Mouse (Mus musculus) spleen, postnatal 0 days (tissue): ENCODE results near the gene Cacna1g. TPM values are rescaled to one million over a fixed set of nuclear protein-coding genes. Genes with fewer than 3 reads are reported as not detected.

Experiments used
- polyA plus RNA-seq: library from polyadenylated mRNA; unstranded; fragments of >200 nt; fragmentation: Nextera tagmentation; extraction: Ambion mirVana; gene quantifications from 2 replicates; pipeline ENCODE4 v1.2.1, GENCODE M21; 2015

The Cacna1g gene
- polyA plus RNA-seq = 3.9 and 4.2 TPM in 2 replicates

DNA sequence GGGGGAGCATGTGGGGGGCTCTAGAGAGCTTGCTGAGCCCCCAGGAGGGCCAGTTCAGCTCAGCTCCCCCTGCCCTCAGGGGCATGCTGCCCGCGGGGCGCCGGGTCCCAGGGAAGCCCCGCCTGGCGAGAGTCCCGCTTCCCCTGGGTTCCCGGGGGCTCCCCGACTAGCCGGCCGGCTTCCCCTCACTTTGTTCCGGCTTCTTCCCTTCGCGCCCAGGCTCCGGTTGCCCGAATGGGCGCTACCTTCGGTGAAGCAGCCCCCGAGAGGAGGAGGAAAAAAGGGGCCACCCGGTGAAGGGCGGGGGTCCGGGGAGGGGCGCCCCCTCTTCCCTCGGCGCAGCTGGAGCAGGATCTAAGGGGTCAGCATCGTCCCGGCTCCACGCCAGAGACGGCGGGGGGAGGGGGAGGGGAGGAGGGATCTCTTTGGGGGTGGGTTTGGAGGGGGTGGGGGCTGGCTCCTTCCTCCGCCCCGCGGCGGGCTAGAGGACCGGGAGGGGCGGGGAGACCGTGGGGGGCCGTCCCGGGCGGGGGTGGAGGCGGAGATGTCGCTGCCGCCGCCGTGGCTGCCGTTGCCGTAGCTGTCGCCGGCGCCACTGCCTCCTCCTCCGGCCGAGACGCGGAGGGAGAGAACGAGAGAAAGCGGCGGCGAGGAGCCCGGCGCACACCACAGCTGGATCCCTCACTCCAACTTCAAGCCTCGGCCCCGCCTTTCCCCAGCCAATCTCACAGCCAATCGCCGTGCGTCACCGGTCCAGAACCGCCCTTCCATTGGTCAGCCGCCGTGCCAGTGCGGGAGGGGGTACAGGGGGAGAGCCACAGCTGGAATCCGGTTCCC is at the start of gene Cacna1g:
TSS of gene Cacna1g (minus strand) at position 492 of the 837 bp plus-strand sequence.

GRCm38 (mm10) chr11:94521219-94521843 is 47.3 kb upstream of the Cacna1g start, which contains the start of gene Mycbpap:
Gene Mycbpap (minus strand): TSS chr11:94521742.

DNA sequence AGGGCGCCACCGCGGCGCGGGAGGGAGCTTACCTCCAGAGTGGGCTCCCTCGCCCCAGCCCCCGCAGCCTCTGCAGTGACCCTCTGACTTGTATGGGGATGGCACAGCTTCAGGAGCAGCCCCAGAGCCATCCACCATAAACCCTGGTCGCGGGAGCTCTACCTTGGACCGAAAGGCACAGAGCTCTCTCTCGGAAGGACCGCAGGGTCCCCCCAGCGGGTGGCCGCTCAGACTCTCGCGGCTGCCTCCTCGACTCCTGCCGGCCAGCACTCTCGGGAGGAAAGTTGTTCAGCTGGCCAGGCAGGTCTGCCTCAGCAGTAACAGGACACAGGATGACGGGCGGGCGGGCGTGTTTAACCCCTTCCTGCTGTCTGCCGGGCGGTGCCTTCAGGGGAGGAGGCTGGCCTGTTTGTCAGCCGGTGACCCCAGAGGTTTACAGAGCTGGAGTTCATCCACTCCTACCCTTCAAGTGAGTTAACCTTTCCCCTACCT is 25.7 kb upstream of the Cacna1g start, which contains the start of gene Epn3:
TSS of gene Epn3 (minus strand) at position 314 of the 492 bp plus-strand sequence.

GRCm38 (mm10) chr11:94486001-94486400 is 12.0 kb upstream of the Cacna1g start, which contains the start of gene Spata20:
Gene Spata20 (minus strand): TSS chr11:94486179.

GRCm38 (mm10) chr11:94392672-94393109 is 81.3 kb downstream of the Cacna1g start, which contains the start of gene Abcc3:
Gene Abcc3 (minus strand): TSS chr11:94392997.

Other genes with a start within 250 kb of the Cacna1g start
- gene Wfikkn2, start 228.2 kb downstream of the Cacna1g start, polyA plus RNA-seq = 0.67 and 0.92 TPM in 2 replicates
- gene Gm21885, start 192.3 kb downstream of the Cacna1g start, polyA plus RNA-seq = not detected in 2 replicates
- gene Luc7l3, start 152.2 kb downstream of the Cacna1g start, polyA plus RNA-seq = 99.5 and 101 TPM in 2 replicates
- gene Ankrd40, start 146.2 kb downstream of the Cacna1g start, polyA plus RNA-seq = 7.6 and 8.7 TPM in 2 replicates
- gene Abcc3, start 81.2 kb downstream of the Cacna1g start, polyA plus RNA-seq = 5.0 and 5.6 TPM in 2 replicates
- gene Spata20, start 12.0 kb upstream of the Cacna1g start, polyA plus RNA-seq = not detected in 2 replicates
- gene Epn3, start 25.8 kb upstream of the Cacna1g start, polyA plus RNA-seq = 0.46 and 1.1 TPM in 2 replicates
- gene Mycbpap, start 47.5 kb upstream of the Cacna1g start, polyA plus RNA-seq = 0.08 and 0.30 TPM in 2 replicates
- gene Rsad1, start 75.1 kb upstream of the Cacna1g start, polyA plus RNA-seq = 2.1 and 2.3 TPM in 2 replicates
- gene Chad, start 90.8 kb upstream of the Cacna1g start, polyA plus RNA-seq = 0.07 and 0.24 TPM in 2 replicates
- gene Acsf2, start 127.7 kb upstream of the Cacna1g start, polyA plus RNA-seq = 2.1 and 2.4 TPM in 2 replicates
- gene Lrrc59, start 155.6 kb upstream of the Cacna1g start, polyA plus RNA-seq = 58.3 and 59.8 TPM in 2 replicates
- gene Mrpl27, start 179.6 kb upstream of the Cacna1g start, polyA plus RNA-seq = 89.3 and 97.3 TPM in 2 replicates
- 13.7 and 16.4 TPM in 2 replicates for gene Eme1, start 179.8 kb upstream of the Cacna1g start, polyA plus RNA-seq
- 4.2 and 5.5 TPM in 2 replicates for gene Xylt2, start 203.3 kb upstream of the Cacna1g start, polyA plus RNA-seq
- not detected in 2 replicates for gene Gm11541, start 230.3 kb upstream of the Cacna1g start, polyA plus RNA-seq